Mouse (Mus musculus): ENCODE measurements at regions not wholly inside any gene's neighbourhood (a gene's known extent, or its start where the extent isn't known, plus 50 kb on each side); places are given as distances from the start of the nearest gene placed in this dataset.
A peak's percentile ranks its signal among the peaks of the same experiment; 100 is the strongest.

DNA sequence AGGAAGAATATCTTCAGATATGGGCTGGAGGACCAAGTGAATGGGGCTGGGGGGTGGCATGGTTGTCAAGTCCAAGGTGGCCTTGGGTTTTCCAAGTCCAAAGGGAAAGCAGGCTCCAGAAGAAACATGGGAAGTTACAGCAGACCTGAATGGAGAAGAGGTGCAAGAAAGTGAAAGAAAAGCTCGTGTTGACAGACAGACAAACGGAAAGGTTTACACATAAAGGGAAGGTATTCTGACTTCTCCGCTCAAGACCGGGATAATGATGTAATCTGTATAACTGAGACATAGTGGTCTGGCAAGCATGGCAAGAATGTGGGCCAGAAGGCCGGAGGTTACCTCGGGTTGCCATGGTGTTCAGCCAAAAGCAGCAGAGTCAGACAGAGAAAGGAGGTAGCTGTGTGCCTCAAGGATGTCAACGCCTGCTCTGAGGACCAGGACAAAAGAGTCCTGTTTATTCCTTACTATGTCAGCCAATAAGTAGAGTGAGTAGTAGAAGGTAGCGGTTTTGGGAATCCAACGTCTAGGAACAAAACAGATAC is 50.8 kb upstream of the Elk3 start:
- peak; percentile 43 for DNase-seq (ENCODE audit: low read depth, low spot score)

DNA sequence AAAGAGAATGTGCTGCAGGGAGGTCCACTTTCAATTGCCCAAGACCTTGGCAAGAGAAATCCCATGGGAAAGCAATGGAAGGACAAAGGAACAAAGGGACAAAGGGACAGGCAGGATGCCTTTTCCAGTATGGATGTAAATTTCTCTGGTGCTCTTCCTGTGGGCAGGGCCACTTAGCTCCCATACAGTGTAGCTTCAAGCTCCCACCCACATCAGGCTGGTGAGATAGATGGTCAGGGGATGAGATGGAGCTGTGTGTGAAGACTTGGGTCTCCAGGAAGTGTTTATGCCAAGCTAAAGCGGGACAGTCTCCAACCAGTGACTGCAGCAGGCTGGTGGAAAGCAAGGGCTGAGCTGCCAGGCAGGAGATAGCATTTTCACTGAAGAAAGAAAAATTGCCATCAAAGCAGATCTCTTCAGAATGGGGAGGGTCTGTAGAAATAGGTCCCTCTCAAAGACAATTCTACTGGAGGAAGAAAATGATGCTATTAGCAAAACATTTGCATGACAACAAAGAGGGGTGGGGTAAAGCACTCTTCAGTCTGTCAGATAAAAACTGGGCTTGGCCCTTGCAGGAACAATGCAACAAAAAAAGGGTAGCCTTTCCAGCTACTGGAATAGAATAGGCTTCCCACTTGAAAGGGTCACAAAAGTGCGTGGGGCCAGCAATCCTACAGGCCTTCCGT is 53.3 kb upstream of the Elk3 start:
- DNase-seq (ENCODE audit: low read depth, low spot score): peak; percentile 94

DNA sequence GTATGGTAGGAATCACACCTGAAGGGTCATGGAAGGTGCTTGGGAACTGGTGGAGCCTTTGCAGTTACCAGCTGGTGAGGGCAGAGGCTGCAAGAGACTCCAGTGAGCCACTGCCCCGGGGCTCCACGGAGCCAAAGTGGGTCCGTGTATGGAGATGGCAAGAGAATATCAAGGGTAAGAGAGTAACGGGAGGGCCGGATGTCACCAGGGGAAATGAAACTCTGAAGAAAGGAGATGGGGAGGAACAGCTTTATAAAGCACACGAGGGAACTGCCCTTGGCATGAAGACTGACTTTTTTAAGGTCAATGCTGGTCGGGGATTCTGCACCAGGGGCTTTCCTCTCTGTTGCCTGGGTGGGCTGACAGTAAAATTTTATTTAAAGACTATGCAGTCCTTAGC is 53.9 kb upstream of the Elk3 start:
- no peak for DNase-seq (ENCODE audit: low read depth, low spot score)

DNA sequence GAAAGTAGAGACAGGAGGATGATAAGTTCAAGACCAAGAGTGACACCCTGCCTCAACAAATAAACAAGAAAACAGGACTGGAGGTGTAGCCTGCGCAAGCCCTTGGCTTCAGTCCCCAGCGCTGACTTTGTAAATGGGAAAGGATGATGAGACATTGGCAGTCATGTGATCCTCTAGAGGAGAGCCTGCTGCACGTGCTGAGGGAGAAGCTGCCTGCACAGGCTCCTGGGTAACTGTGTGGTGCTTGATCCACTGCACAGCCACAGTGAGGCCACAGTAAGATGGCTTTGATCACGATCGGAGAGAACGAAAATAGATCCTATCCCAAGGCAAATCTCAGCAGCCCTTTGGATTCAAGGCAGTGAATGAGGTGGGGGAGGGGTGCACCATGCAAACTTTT is 54.4 kb upstream of the Elk3 start:
- DNase-seq (ENCODE audit: low read depth, low spot score): peak; percentile 76

DNA sequence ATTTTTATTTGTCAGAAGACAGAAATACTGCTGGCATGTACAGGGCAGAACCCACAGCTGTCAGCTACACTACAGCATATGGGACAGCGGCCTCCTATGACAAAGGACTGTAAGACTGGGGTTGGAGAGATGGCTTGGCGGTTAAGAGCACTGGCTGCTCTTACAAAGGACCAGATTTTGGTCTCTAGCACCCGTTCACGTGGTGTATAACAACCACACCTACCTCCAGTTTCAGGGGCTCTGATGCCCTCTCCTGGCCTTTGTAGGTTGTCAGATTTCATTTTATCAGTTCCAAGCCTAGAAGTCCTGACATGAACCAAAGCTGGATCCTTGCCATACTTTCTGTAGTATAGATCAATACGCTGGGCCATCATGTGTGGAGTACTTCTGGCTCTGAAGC is 54.9 kb upstream of the Elk3 start:
- peak; percentile 88 for DNase-seq (ENCODE audit: low read depth, low spot score)

DNA sequence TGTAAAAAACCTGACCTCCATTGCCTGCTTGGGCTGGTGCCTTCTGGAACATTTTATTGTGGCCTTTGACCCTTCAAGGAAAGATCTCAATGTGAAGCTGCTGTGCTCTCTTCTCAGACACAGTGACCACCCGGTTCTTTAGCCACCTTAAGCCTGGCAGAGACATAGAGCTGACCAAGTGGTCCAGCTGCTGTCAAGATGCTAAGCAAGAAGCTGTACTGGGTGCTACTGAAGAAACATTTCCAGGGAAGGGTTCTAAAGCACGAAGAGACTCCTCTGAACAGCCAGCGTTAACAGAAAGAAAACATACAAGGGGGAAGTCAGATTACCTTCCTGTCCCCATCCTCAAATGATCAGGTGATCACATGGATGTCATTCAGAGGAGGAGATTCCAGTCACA is 58.8 kb upstream of the Elk3 start:
- no peak for DNase-seq (ENCODE audit: low read depth, low spot score)

DNA sequence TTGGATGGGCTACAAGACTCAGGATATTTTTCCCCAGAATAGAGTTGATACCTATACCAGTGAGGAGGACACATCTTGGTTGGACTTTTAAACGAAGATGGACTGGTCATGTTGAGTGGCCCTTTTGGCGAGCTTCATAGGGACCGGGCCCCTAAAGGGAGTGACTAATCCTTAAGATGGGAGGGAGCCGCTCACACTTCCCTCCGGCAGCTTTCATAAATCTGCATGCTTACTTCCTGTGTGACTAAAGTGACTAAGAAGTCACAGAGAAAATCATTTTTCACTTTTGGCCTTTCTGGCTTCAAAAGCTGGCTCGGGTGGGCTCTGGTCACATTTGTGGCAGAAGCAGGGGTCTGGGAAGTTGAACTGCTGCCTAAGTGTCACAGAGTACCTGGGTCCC is 59.4 kb upstream of the Elk3 start:
- no peak for DNase-seq (ENCODE audit: low read depth, low spot score)

DNA sequence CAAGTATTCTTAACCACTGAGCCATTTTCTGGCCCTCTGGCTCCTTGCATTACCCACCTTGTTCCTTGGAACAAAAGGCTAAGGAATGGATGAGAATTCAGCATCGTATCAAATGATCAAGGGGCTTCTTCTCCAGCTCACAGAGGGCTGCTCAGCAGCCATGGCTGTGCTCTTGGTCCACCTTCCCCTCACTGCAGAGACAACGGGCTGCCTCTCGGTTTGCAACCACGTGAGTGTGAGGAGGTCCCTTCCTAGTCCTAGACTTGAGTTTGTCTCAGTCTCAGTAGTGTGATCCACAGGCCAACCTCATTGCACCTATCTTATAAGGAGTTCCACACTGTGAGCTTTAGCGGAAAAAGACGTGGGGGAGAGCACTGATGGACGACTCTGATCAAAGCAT is 61.3 kb upstream of the Elk3 start:
- peak; percentile 50 for DNase-seq (ENCODE audit: low read depth, low spot score)

DNA sequence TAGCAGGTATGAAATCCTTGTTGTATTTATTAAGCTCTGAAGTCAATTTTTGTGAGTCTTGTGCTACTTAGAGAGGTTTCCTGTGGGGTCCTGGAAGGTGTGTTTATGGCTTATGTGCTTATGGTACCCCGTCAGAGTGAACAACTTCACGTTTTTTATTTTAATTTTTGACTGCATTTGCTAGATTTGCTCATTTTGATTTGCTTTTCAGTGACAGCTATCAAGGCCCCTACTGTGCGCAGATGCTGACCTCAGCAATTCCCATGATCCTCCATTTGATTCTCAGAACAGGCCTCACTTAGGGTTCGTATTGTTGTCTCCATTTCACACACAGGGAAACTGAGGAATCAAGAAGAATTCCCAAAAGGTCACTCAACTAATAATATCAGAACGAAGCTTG is 62.3 kb upstream of the Elk3 start:
- DNase-seq (ENCODE audit: low read depth, low spot score): no peak

DNA sequence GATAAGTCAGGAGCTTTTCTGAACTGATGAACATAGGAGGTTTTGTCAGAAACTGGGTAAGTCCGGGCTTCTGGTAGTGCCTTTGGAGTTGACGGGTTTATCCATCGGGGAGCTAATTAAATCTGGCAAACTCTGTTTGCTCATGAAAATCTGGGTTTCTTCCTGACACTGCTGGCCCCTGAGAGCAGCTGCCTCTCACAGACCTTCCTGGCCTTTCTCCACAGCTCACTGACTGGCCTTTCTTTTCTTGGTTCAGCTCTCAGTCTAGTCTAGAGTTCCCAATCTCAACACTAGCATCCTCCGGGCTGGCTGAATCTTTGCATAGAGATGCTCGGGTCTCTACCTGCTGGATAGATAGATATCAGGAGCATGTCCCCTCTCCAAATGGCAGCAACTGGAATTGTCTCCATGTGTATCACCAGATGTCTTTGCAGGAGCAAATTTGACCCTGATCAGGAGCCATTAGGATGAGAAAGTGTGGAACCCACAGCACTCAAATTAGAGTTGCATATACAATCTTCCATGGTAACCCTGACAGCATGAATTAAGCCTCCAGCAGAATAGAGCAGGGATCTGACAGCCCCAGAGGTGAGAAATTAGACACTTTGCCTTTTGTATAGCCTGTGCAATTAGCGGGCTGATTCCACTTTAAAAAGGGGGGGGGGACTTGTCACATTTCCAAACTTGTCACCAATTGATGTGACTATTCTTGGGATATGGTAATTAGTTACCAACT is 63.2 kb upstream of the Elk3 start:
- no peak for DNase-seq (ENCODE audit: low read depth, low spot score)

DNA sequence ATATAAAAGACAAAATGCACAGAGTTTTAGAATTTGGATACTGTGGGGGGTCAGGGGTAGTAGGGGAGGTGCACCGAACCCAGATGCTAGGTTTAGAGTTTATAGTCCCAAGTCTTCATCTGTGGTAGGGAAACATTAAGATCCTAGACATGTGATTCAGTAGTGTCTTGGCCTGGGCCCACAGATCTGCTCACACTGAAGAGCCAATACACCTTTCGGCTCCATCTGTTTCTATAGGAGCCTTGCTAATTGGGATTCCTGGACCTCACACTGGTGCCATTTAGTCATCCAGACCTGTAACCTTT is 63.7 kb upstream of the Elk3 start:
- no peak for DNase-seq (ENCODE audit: low read depth, low spot score)

DNA sequence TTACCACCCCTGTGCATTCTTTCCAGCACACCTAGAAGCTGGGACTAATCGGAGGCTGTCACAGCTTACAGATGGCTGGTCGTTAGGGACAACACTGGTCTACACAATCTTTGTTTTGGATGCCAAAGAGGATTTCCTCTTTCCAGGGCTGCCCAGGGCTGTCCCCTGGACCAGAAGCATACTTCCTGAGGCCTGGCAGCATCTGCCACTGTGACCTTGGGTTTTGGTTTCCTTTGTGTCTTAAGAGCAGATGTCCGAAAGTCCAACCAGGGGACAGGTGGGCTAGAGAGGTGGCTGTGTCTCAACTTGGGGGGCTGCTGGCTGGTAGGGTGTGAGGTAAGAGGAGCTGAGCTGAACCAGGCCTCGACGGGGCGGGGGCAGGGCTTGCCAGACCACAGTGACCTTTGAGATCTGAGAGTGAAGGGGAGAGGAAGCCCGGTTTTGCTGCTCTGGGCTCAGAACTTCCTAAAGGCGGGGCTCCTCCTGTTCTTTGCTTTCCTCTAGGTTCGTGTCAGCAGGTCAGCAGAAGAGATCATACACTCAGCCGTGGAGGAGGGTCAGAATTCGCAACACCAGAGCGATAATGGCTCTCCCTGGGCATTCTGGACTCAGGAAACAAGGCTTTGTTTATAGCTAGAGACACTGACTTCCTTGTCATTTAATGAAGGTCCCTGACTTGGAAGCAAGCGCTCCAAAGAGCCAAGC is 64.2 kb upstream of the Elk3 start:
- DNase-seq (ENCODE audit: low read depth, low spot score): peak; percentile 42

DNA sequence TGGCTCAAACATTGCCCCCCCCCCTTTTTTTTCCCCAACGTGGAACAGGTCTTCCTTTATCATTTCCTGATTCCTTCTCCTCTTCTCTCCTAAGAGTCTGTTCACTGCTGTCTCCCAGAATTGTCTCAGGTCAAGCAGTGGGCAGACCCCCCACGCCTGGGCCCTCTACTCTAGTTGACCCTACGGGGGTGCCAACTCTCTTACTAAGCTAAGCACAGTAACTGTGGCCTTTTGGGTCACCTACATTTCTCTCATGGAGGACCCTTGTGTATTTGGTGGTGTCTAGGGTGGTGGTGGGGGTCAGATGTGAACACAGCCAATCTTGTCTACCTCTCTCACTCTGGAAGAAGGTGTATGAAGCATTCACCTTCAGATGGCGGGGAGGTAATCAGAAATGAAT is 64.8 kb upstream of the Elk3 start:
- DNase-seq (ENCODE audit: low read depth, low spot score): no peak

DNA sequence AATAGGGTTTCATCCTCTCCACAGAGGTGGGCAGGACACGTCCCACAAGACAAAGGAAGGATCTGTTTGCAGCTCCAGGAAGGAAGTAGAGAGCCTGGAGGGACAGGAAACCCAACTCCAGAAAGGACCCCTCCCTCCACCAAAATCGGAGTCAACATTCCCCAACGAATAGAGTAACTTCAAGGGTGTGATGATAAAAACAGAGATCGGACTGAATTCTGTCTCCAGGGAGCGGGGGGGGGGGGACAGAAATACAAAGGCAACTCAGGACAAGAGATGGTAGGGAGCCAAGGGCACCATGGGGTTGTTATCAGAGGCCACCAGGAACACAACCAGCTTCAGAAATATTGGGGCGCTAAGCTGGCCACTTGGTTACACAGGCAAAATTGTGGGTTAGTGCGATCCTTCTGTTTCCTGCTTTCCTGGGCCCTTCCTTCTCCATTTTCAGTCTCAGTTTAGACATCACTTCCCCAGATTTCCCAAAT is 65.6 kb upstream of the Elk3 start:
- no peak for DNase-seq (ENCODE audit: low read depth, low spot score)

DNA sequence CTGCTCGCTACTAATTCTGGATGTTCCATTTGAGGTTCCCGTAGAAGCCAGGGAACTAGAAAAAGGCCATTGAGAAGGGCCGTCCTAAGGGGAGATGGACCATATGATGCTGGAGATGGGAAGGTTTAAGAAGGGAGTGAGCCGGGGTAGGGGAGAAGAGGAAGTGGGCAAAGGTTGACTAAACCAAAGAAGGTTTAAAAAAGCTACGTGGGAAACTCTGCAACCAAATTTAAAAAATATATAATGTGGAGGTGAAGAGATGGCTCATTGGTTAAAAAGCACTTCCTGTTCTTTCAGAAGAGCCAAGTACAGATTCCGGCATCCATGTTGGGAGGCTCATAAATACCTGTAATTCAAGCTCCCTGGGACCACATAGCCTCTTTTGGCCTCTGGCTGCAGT is 63.9 kb upstream of the Lta4h start:
- no peak for DNase-seq (ENCODE audit: low read depth, low spot score)

DNA sequence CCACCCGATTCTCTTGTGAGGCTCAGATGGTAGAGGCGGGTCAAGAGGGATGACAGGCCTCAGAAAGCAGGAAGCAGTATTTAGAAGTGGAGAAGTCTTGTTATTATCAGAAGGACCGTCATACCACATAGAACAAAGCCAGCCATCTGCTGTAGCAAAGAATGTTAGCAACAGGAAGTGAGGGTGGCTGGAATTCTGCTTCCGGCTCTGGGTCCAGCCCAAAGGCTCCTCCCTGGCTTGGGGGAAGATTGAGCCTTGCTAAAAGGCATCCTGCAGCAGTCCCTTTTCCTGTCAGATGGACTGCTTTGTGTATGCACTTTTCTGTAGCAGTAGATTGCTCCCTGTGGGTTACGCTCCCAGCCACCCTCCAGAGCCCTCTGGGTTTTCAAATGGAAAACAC is 61.9 kb upstream of the Lta4h start:
- peak; percentile 70 for DNase-seq (ENCODE audit: low read depth, low spot score)

DNA sequence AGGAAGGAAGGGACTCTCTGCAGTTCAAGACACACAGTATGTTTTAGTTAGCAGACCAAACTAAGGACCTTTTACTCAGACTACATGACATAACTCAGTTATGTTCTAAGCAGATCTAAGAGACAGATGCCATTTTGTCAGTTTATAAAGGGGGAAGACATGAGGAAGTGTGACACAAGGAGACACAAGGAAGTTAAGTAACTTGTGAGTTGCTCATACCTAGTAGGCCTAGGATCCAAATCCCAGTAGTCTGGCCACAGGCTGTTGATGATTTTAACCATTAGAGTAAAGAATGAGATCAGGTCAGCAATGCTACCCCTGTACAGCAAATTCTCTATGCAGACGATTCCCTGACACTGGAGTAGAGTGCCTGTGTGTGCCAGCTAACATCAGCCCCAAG is 59.3 kb upstream of the Lta4h start:
- DNase-seq (ENCODE audit: low read depth, low spot score): no peak

DNA sequence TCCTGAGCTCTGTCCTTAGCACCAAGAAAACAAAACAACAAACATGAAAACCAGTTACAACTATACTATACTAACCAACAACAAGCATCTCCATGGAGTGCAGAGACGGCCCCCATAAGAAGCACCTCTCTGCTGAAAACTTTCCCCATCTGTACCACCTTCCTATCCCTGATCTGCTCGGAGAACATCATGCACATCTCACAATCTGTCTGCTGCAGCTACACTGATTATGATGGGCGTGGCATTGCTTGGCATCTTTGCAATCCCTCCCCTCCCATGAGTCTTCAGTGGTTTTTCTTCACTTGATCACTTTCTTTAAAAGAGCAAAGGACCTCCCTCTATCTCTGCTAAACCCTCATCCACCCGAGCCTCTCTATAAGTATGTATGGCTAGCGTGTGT is 55.5 kb upstream of the Lta4h start:
- no peak for DNase-seq (ENCODE audit: low read depth, low spot score)

DNA sequence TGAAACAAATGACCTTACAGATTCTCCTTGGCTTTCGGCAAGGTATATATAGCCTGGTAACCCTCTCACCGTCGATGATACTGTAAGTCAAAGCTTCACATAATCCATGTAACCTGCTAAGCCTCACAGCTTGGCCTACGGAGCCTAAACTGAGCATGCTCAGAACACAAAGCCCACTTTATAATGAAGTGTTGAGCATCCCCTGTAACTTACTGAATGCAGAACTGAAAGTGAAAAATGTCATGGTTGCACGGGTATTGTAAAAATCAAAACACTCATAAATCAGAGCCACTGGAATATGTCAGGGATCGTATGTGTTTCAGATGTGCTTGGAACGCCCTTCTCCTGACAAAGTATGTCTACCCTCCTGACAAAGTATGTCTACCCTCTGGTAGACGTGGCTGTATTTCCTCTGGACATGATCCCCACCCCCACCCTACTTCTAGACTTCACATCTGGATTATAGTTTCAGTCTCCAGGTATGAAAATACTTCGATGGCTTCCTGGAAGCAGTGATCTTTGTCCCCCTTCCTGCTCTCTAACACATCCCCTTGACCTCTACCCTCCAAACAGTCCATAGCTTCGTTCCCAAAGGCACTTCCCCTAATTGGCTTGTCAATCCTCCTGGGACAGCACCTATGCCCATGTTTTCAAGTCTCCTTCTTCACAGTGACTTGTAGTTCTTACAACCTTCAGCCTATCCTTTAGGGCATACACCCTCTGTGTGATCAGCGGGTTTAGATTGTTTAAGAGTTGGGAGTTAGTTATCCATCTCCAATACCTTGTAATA is 54.5 kb upstream of the Lta4h start:
- DNase-seq (ENCODE audit: low read depth, low spot score): no peak

DNA sequence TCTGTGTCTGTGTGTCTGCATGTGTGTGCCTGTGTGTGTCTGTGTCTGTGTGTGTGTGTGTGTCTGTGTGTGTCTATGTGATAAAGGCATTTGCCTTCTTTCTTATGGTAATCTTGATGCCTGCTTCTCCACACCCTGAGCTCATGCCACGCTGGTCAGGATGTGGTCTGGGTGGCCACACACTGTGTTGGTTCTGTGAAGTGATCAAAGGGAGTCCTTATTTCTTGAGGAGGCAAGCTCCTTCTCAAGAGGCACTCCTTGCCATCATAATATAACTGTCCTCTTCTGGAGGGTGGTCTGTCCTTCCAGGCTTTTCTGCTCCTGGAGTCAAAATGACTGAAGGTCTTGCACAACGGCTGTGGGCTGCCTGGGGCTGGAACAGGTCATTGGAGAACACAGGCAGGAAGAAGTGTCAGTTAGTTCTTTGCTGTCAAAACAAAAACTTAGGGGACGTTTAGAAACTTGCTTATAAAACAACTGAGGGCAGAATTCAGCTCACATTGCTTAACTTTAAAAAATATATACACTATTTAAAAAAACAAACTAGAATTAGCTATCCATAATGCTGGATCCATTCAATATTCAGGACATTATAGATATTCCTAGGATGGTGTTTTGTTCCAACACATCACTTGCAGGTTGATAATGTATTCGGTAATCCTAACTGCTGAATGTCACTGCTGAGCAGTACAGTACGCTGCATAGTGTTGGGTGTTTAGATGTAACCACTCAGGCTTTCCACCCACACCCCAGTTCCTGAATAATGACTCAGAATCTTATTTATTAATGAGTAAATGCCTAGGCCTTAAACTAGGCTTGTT is 50.3 kb upstream of the Lta4h start:
- no peak for DNase-seq (ENCODE audit: low read depth, low spot score)

Measured in R1 (cell line).